Mouse (Mus musculus) embryonic fibroblast, embryonic 13.5 days (primary cell): ENCODE data around the gene Tbxas1.

Experiments
- CTCF ChIP-seq: IDR thresholded peaks from 2 replicates; pipeline ENCODE4 v1.5.1; 2011; ENCODE audit warnings: mild to moderate bottlenecking, control low read depth, low read length, moderate library complexity, borderline replicate concordance; ENCODE audit not compliant: insufficient read depth
- POLR2A ChIP-seq: IDR thresholded peaks from 2 replicates; pipeline ENCODE4 v1.6.1; 2011; ENCODE audit warnings: low read depth, mild to moderate bottlenecking, control low read depth, low read length, moderate library complexity

GRCm38 (mm10) chr6:39115438-39115837 lies 240.2 kb downstream of the Tbxas1 start:
- TF ChIP-seq CTCF (no peak), POLR2A (no peak)
